Mouse (Mus musculus): ENCODE data around the gene Zfp366. TPM values are rescaled to one million over a fixed set of nuclear protein-coding genes. Genes with fewer than 3 reads are reported as not detected.

The Zfp366 gene
- polyA plus RNA-seq, 1 experiment = not detected

- Histone ChIP-seq H3K27ac (ENCODE audit: insufficient read depth, low read depth, low read length) (no peak overlapping the region), H3K4me3 (ENCODE audit: insufficient read depth, low read depth, low read length) (no peak overlapping the region), H3K4me1 (ENCODE audit: control insufficient read depth, insufficient read depth, low read length) (no peaks in the 10 kb centered on the region)
- no peak for TF ChIP-seq CTCF (IDR thresholded peaks at IDR 0.05; ENCODE audit: insufficient read depth, low read depth, low read length)
- TF ChIP-seq POLR2A (IDR thresholded peaks at IDR 0.05; ENCODE audit: insufficient read depth, low read depth, low read length) = no peak
- WGBS = 90% methylated on average over 12 of the region's 12 CpGs
Observed at GRCm38 (mm10) chr13:99196314-99196713, 11.7 kb downstream of the Zfp366 start.

- WGBS = 84% methylated on average over 4 of the region's 4 CpGs
- TF ChIP-seq CTCF (IDR thresholded peaks at IDR 0.05; ENCODE audit: insufficient read depth, low read depth, low read length) (no peak), POLR2A (IDR thresholded peaks at IDR 0.05; ENCODE audit: insufficient read depth, low read depth, low read length) (no peak)
Observed at GRCm38 (mm10) chr13:99196865-99197264, 12.2 kb downstream of the Zfp366 start.

GRCm38 (mm10) chr13:99201647-99202574 lies 17.3 kb downstream of the Zfp366 start:
- 64% methylated on average over 16 of the region's 16 CpGs for WGBS
- no peak for TF ChIP-seq CTCF (IDR thresholded peaks at IDR 0.05; ENCODE audit: insufficient read depth, low read depth, low read length)
- no peak for TF ChIP-seq POLR2A (IDR thresholded peaks at IDR 0.05; ENCODE audit: insufficient read depth, low read depth, low read length)
- H3K4me3 ChIP-seq (ENCODE audit: insufficient read depth, low read depth, low read length) = no peak overlapping the region
- no peak overlapping the region for H3K27ac ChIP-seq (ENCODE audit: insufficient read depth, low read depth, low read length)
- no peaks in the 10 kb centered on the region for H3K4me1 ChIP-seq (ENCODE audit: control insufficient read depth, insufficient read depth, low read length)

More at GRCm38 (mm10) chr13:99196865-99197264, 12.2 kb downstream of the Zfp366 start:
- H3K4me3 ChIP-seq (ENCODE audit: insufficient read depth, low read depth, low read length) = no peak overlapping the region
- no peak overlapping the region for H3K27ac ChIP-seq (ENCODE audit: insufficient read depth, low read depth, low read length)
- H3K4me1 ChIP-seq (ENCODE audit: control insufficient read depth, insufficient read depth, low read length) = no peaks in the 10 kb centered on the region

- 94% methylated on average over 9 of the region's 9 CpGs for WGBS
- H3K27ac ChIP-seq (ENCODE audit: insufficient read depth, low read depth, low read length) = no peak overlapping the region
- no peaks in the 10 kb centered on the region for H3K4me1 ChIP-seq (ENCODE audit: control insufficient read depth, insufficient read depth, low read length)
- no peak overlapping the region for H3K4me3 ChIP-seq (ENCODE audit: insufficient read depth, low read depth, low read length)
- no peak for TF ChIP-seq POLR2A (IDR thresholded peaks at IDR 0.05; ENCODE audit: insufficient read depth, low read depth, low read length)
- no peak for TF ChIP-seq CTCF (IDR thresholded peaks at IDR 0.05; ENCODE audit: insufficient read depth, low read depth, low read length)
Observed at GRCm38 (mm10) chr13:99207214-99207613, 22.6 kb downstream of the Zfp366 start.

- Histone ChIP-seq H3K27ac (ENCODE audit: insufficient read depth, low read depth, low read length) (no peak overlapping the region), H3K4me1 (ENCODE audit: control insufficient read depth, insufficient read depth, low read length) (no peaks in the 10 kb centered on the region), H3K4me3 (ENCODE audit: insufficient read depth, low read depth, low read length) (no peak overlapping the region)
- TF ChIP-seq CTCF (IDR thresholded peaks at IDR 0.05; ENCODE audit: insufficient read depth, low read depth, low read length) (no peak), POLR2A (IDR thresholded peaks at IDR 0.05; ENCODE audit: insufficient read depth, low read depth, low read length) (no peak)
- 96% methylated on average over 5 of the region's 5 CpGs for WGBS
Observed at GRCm38 (mm10) chr13:99209859-99210258, 25.2 kb downstream of the Zfp366 start.

- WGBS = 85% methylated on average over 5 of the region's 5 CpGs
- Histone ChIP-seq H3K4me1 (ENCODE audit: control insufficient read depth, insufficient read depth, low read length) (no peaks in the 10 kb centered on the region), H3K4me3 (ENCODE audit: insufficient read depth, low read depth, low read length) (no peak overlapping the region), H3K27ac (ENCODE audit: insufficient read depth, low read depth, low read length) (no peak overlapping the region)
- TF ChIP-seq POLR2A (IDR thresholded peaks at IDR 0.05; ENCODE audit: insufficient read depth, low read depth, low read length) = no peak
- no peak for TF ChIP-seq CTCF (IDR thresholded peaks at IDR 0.05; ENCODE audit: insufficient read depth, low read depth, low read length)
Observed at GRCm38 (mm10) chr13:99210837-99211236, 26.2 kb downstream of the Zfp366 start.

- TF ChIP-seq CTCF (IDR thresholded peaks at IDR 0.05; ENCODE audit: insufficient read depth, low read depth, low read length) (no peak), POLR2A (IDR thresholded peaks at IDR 0.05; ENCODE audit: insufficient read depth, low read depth, low read length) (no peak)
- 73% methylated on average over 5 of the region's 5 CpGs for whole genome bisulfite sequencing
- H3K27ac ChIP-seq (ENCODE audit: insufficient read depth, low read depth, low read length) = no peak overlapping the region
- no peaks in the 10 kb centered on the region for H3K4me1 ChIP-seq (ENCODE audit: control insufficient read depth, insufficient read depth, low read length)
- no peak overlapping the region for H3K4me3 ChIP-seq (ENCODE audit: insufficient read depth, low read depth, low read length)
Observed at GRCm38 (mm10) chr13:99212976-99213375, 28.4 kb downstream of the Zfp366 start.

GRCm38 (mm10) chr13:99216005-99216404 lies 31.4 kb downstream of the Zfp366 start:
- TF ChIP-seq CTCF (IDR thresholded peaks at IDR 0.05; ENCODE audit: insufficient read depth, low read depth, low read length) (no peak), POLR2A (IDR thresholded peaks at IDR 0.05; ENCODE audit: insufficient read depth, low read depth, low read length) (no peak)
- whole genome bisulfite sequencing = 72% methylated on average over 2 of the region's 2 CpGs
- Histone ChIP-seq H3K4me3 (ENCODE audit: insufficient read depth, low read depth, low read length) (no peak overlapping the region), H3K27ac (ENCODE audit: insufficient read depth, low read depth, low read length) (no peak overlapping the region), H3K4me1 (ENCODE audit: control insufficient read depth, insufficient read depth, low read length) (no peaks in the 10 kb centered on the region)

- no peak for TF ChIP-seq CTCF (IDR thresholded peaks at IDR 0.05; ENCODE audit: insufficient read depth, low read depth, low read length)
- no peak for TF ChIP-seq POLR2A (IDR thresholded peaks at IDR 0.05; ENCODE audit: insufficient read depth, low read depth, low read length)
- no peak overlapping the region for H3K4me3 ChIP-seq (ENCODE audit: insufficient read depth, low read depth, low read length)
- H3K27ac ChIP-seq (ENCODE audit: insufficient read depth, low read depth, low read length) = peak overlapping the region; percentile 38
- 11% methylated on average over 4 of the region's 4 CpGs for WGBS
- no peaks in the 10 kb centered on the region for H3K4me1 ChIP-seq (ENCODE audit: control insufficient read depth, insufficient read depth, low read length)
Observed at GRCm38 (mm10) chr13:99217984-99218383, 33.4 kb downstream of the Zfp366 start.

Measured in olfactory bulb, adult 2 months (tissue).